Mouse (Mus musculus): ENCODE data around the gene Rgs17. TPM values are rescaled to one million over a fixed set of nuclear protein-coding genes. Genes with fewer than 3 reads are reported as not detected.

The Rgs17 gene
- polyA plus RNA-seq, 1 experiment = 0.30 TPM

- Histone ChIP-seq H3K27ac (ENCODE audit: control insufficient read depth, insufficient read depth, low read depth, low read length) (peak within 1 kb of the TSS; percentile 86), H3K27me3 (ENCODE audit: control insufficient read depth, insufficient read depth, low read length) (no peaks in the 10 kb centered on the region), H3K36me3 (ENCODE audit: control insufficient read depth, insufficient read depth, low read length) (no peaks in the 10 kb centered on the region), H3K4me3 (ENCODE audit: control insufficient read depth, low read depth, low read length) (peak within 1 kb of the TSS; percentile 93), H3K4me1 (ENCODE audit: control insufficient read depth, insufficient read depth, low read length) (peaks cover 5% of the 10 kb centered on the region; the same call in 1 of the 2 replicates)
- TF ChIP-seq POLR2A (IDR thresholded peaks at IDR 0.05; ENCODE audit: control insufficient read depth, low read depth, low read length) (peak; percentile 74), CTCF (IDR thresholded peaks at IDR 0.05; ENCODE audit: control insufficient read depth, insufficient read depth, insufficient replicate concordance, low read depth, low read length) (no peak)
These were observed 98.3 kb downstream of the Rgs17 start, which contains the start of gene Mtrf1l for GRCm38 (mm10) chr10:5823740-5824491. Gene Mtrf1l, minus strand, starts transcription at chr10:5823910.

GRCm38 (mm10) chr10:5823291-5823739, 98.9 kb downstream of the Rgs17 start:
- Histone ChIP-seq H3K27ac (ENCODE audit: control insufficient read depth, insufficient read depth, low read depth, low read length) (peak overlapping the region; percentile 80), H3K4me3 (ENCODE audit: control insufficient read depth, low read depth, low read length) (peak overlapping the region; percentile 93), H3K27me3 (ENCODE audit: control insufficient read depth, insufficient read depth, low read length) (no peaks in the 10 kb centered on the region), H3K4me1 (ENCODE audit: control insufficient read depth, insufficient read depth, low read length) (peaks cover 5% of the 10 kb centered on the region; the same call in 1 of the 2 replicates), H3K36me3 (ENCODE audit: control insufficient read depth, insufficient read depth, low read length) (no peaks in the 10 kb centered on the region)
- TF ChIP-seq CTCF (IDR thresholded peaks at IDR 0.05; ENCODE audit: control insufficient read depth, insufficient read depth, insufficient replicate concordance, low read depth, low read length) (no peak), POLR2A (IDR thresholded peaks at IDR 0.05; ENCODE audit: control insufficient read depth, low read depth, low read length) (no peak)

DNA sequence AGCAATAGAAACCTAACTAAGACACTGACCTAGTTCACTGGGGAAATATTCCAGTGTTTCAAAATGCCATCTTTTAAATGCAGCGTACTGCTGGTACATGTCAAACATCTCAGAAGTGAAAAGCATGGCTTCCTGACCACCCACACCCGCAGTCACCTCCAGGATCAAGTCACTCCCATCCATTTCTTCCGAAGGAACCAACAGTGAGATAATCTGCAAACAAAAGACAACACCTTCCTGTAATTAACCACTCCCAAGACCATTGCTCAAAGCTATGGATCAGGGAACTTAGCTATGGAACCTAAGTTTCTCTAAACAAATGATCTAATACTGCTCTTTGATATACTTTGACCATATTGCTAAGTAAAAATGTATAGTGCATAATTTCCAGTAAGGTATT, 103.4 kb downstream of the Rgs17 start:
- no peak overlapping the region for H3K4me3 ChIP-seq (ENCODE audit: control insufficient read depth, low read depth, low read length)
- no peaks in the 10 kb centered on the region for H3K36me3 ChIP-seq (ENCODE audit: control insufficient read depth, insufficient read depth, low read length)
- H3K27ac ChIP-seq (ENCODE audit: control insufficient read depth, insufficient read depth, low read depth, low read length) = no peak overlapping the region
- no peaks in the 10 kb centered on the region for H3K27me3 ChIP-seq (ENCODE audit: control insufficient read depth, insufficient read depth, low read length)
- no peak for TF ChIP-seq CTCF (IDR thresholded peaks at IDR 0.05; ENCODE audit: control insufficient read depth, insufficient read depth, insufficient replicate concordance, low read depth, low read length)
- TF ChIP-seq POLR2A (IDR thresholded peaks at IDR 0.05; ENCODE audit: control insufficient read depth, low read depth, low read length) = no peak
- H3K4me1 ChIP-seq (ENCODE audit: control insufficient read depth, insufficient read depth, low read length) = peaks cover 2% of the 10 kb centered on the region; the same call in 1 of the 2 replicates

DNA sequence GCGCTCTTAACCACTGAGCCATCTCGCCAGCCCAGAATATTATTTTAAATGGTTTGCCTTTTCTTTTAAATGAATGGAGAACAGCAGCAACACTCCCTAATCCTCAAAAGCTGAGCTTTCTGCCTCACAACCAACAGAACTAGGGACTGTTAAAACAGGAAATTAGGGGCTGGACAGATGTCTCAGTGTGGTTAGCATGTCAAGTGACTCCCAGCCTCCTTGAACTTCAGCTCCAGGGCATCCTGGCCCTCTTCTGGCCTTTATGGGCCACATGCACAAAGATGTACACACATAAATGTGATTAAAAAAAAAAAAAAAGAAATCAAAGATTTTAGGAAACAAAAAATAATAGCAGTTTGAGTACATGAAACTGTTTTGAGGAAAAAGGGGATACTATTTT, 106.2 kb downstream of the Rgs17 start:
- no peaks in the 10 kb centered on the region for H3K36me3 ChIP-seq (ENCODE audit: control insufficient read depth, insufficient read depth, low read length)
- H3K4me1 ChIP-seq (ENCODE audit: control insufficient read depth, insufficient read depth, low read length) = no peaks in the 10 kb centered on the region
- no peak overlapping the region for H3K27ac ChIP-seq (ENCODE audit: control insufficient read depth, insufficient read depth, low read depth, low read length)
- H3K27me3 ChIP-seq (ENCODE audit: control insufficient read depth, insufficient read depth, low read length) = no peaks in the 10 kb centered on the region
- TF ChIP-seq POLR2A (IDR thresholded peaks at IDR 0.05; ENCODE audit: control insufficient read depth, low read depth, low read length) (no peak), CTCF (IDR thresholded peaks at IDR 0.05; ENCODE audit: control insufficient read depth, insufficient read depth, insufficient replicate concordance, low read depth, low read length) (no peak)
- H3K4me3 ChIP-seq (ENCODE audit: control insufficient read depth, low read depth, low read length) = no peak overlapping the region

DNA sequence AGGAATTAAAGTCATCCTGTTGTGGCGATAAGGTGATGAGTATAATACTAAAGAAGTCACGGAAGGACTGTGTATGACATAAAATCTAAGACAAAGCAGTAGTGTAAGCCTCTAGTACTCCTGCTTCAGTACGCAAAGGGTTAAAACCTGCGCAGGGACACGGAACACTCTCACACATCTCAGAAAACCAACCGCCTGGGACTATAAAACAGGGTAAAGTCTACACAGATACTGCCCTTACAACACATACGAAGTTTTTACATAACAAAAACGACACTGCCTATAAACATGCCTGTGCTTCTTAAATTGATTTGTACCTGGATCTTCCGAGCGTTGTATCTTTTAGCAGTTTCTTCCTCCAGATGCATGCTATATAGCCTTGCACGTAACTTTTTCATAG, 108.5 kb downstream of the Rgs17 start:
- H3K4me1 ChIP-seq (ENCODE audit: control insufficient read depth, insufficient read depth, low read length) = no peaks in the 10 kb centered on the region
- H3K27ac ChIP-seq (ENCODE audit: control insufficient read depth, insufficient read depth, low read depth, low read length) = no peak overlapping the region
- H3K27me3 ChIP-seq (ENCODE audit: control insufficient read depth, insufficient read depth, low read length) = no peaks in the 10 kb centered on the region
- no peaks in the 10 kb centered on the region for H3K36me3 ChIP-seq (ENCODE audit: control insufficient read depth, insufficient read depth, low read length)
- TF ChIP-seq POLR2A (IDR thresholded peaks at IDR 0.05; ENCODE audit: control insufficient read depth, low read depth, low read length) (no peak), CTCF (IDR thresholded peaks at IDR 0.05; ENCODE audit: control insufficient read depth, insufficient read depth, insufficient replicate concordance, low read depth, low read length) (no peak)
- H3K4me3 ChIP-seq (ENCODE audit: control insufficient read depth, low read depth, low read length) = no peak overlapping the region

GRCm38 (mm10) chr10:5807683-5808082, 114.5 kb downstream of the Rgs17 start:
- no peak overlapping the region for H3K27ac ChIP-seq (ENCODE audit: control insufficient read depth, insufficient read depth, low read depth, low read length)
- H3K27me3 ChIP-seq (ENCODE audit: control insufficient read depth, insufficient read depth, low read length) = no peaks in the 10 kb centered on the region
- H3K4me1 ChIP-seq (ENCODE audit: control insufficient read depth, insufficient read depth, low read length) = peaks cover 7% of the 10 kb centered on the region
- H3K36me3 ChIP-seq (ENCODE audit: control insufficient read depth, insufficient read depth, low read length) = no peaks in the 10 kb centered on the region
- H3K4me3 ChIP-seq (ENCODE audit: control insufficient read depth, low read depth, low read length) = no peak overlapping the region
- TF ChIP-seq CTCF (IDR thresholded peaks at IDR 0.05; ENCODE audit: control insufficient read depth, insufficient read depth, insufficient replicate concordance, low read depth, low read length) (no peak), POLR2A (IDR thresholded peaks at IDR 0.05; ENCODE audit: control insufficient read depth, low read depth, low read length) (no peak)

DNA sequence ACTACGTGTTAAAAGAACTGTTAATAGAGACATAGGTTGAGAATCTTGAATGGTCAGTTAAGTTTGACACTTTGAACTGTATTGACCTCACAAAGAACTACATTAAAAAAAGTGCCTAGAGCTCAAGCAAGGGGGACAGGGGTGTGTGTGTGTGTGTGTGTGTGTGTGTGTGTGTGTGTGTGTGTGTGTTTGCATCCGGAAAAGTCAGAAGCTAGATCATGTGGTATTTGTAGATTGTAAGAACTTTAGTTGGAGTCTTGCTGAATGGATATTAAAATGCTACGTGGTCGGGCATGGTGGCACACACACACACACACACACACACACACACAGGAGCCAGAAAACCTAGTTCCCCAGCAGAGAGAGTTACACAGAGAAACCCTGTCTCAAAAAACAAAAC, 115.2 kb downstream of the Rgs17 start:
- Histone ChIP-seq H3K27ac (ENCODE audit: control insufficient read depth, insufficient read depth, low read depth, low read length) (no peak overlapping the region), H3K36me3 (ENCODE audit: control insufficient read depth, insufficient read depth, low read length) (no peaks in the 10 kb centered on the region), H3K4me1 (ENCODE audit: control insufficient read depth, insufficient read depth, low read length) (peaks cover 7% of the 10 kb centered on the region), H3K27me3 (ENCODE audit: control insufficient read depth, insufficient read depth, low read length) (no peaks in the 10 kb centered on the region), H3K4me3 (ENCODE audit: control insufficient read depth, low read depth, low read length) (no peak overlapping the region)
- TF ChIP-seq POLR2A (IDR thresholded peaks at IDR 0.05; ENCODE audit: control insufficient read depth, low read depth, low read length) (no peak), CTCF (IDR thresholded peaks at IDR 0.05; ENCODE audit: control insufficient read depth, insufficient read depth, insufficient replicate concordance, low read depth, low read length) (no peak)

Data from testis, adult 2 months (tissue).